Mouse (Mus musculus) midbrain, embryonic 15.5 days (tissue): Measurements from ENCODE around the gene Dnal1. TPM values are rescaled to one million over a fixed set of nuclear protein-coding genes. Genes with fewer than 3 reads are reported as not detected.
A peak's percentile ranks its signal among the peaks of the same experiment; 100 is the strongest.

ENCODE experiments used
- ATAC-seq: fragments of 200-750 bp; cut with Nextera tagmentation; replicated peaks from 2 replicates; pipeline ENCODE4 v1.8.0; 2017; ENCODE audit warnings: moderate TSS enrichment
- H3K27ac ChIP-seq: fragments of 300-500 bp; sonication (generic); 2 replicates; pipeline ENCODE4 v1.5.1; 2015; ENCODE audit warnings: mild to moderate bottlenecking, inconsistent platforms
- H3K27me3 ChIP-seq: fragments of 300-500 bp; sonication (generic); replicated peaks from 2 replicates; pipeline ENCODE4 v1.6.1; 2015; ENCODE audit warnings: inconsistent platforms
- H3K36me3 ChIP-seq: fragments of 300-500 bp; sonication (generic); replicated peaks from 2 replicates; pipeline ENCODE4 v1.6.1; 2015; ENCODE audit warnings: inconsistent platforms
- H3K4me1 ChIP-seq: fragments of 300-500 bp; sonication (generic); 2 replicates; pipeline ENCODE4 v1.6.1; 2015; ENCODE audit warnings: inconsistent platforms
- H3K4me2 ChIP-seq: fragments of 300-500 bp; sonication (generic); 2 replicates; pipeline ENCODE4 v1.6.1; 2015; ENCODE audit warnings: inconsistent platforms, mild to moderate bottlenecking, moderate library complexity
- H3K4me3 ChIP-seq: fragments of 300-500 bp; sonication (generic); 2 replicates; pipeline ENCODE4 v1.5.1; 2015; ENCODE audit warnings: mild to moderate bottlenecking, inconsistent platforms
- H3K9ac ChIP-seq: fragments of 300-500 bp; sonication (generic); 2 replicates; pipeline ENCODE4 v1.6.1; 2015; ENCODE audit warnings: mild to moderate bottlenecking, inconsistent platforms
- H3K9me3 ChIP-seq: fragments of 300-500 bp; sonication (generic); 2 replicates; pipeline ENCODE4 v1.6.1; 2016; ENCODE audit warnings: inconsistent platforms
- WGBS: fragments of 180-500 bp; shearing (Covaris S2); methylation state at CpG from one replicate; pipeline ENCODE4 v1.1.7; 2015; ENCODE audit warnings: mixed read lengths; 5-methylcytosine and 5-hydroxymethylcytosine counted together
- polyA plus RNA-seq: library from polyadenylated mRNA; unstranded; fragments of >200 nt; fragmentation: Nextera tagmentation; extraction: Ambion mirVana; gene quantifications from 2 replicates; pipeline ENCODE4 v1.2.1, GENCODE M21; 2015

Gene Dnal1
- polyA plus RNA-seq, 1 experiment from 2014 or later = 10.8 TPM

GRCm38 (mm10) chr12:84181999-84182398 lies 67.8 kb downstream of the Dnal1 start:
- H3K27ac ChIP-seq = no peak overlapping the region
- H3K4me3 ChIP-seq = no peak overlapping the region
- H3K36me3 ChIP-seq = no peaks in the 10 kb centered on the region
- peaks cover 35% of the 10 kb centered on the region for H3K4me1 ChIP-seq
- H3K9ac ChIP-seq = no peak overlapping the region
- ATAC-seq = no peak
- no peaks in the 10 kb centered on the region for H3K27me3 ChIP-seq
- 63% methylated on average over 6 of the region's 6 CpGs for WGBS
- no peak overlapping the region for H3K4me2 ChIP-seq
- no peaks in the 10 kb centered on the region for H3K9me3 ChIP-seq

DNA sequence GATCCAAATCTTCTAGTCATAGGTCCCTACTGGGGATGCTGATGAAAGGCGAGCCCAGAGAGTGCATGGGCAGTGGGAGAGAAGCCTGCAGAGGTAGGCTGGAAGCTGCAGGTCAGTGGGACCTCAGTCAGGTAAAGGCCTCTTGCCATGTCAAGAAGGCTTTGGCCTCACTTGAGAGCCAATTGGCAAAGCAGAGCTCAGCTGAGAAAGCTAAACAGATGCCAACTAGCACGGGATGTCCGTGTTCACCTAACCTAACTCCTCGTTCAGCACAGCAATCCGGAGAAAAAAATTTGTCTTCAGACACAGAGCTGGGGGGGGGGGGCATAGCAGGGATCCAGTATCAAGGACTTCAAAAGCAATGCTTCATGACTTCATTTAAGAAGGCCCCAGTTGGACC lies 70.8 kb downstream of the Dnal1 start:
- Histone ChIP-seq H3K9me3 (no peaks in the 10 kb centered on the region), H3K36me3 (no peaks in the 10 kb centered on the region), H3K27me3 (no peaks in the 10 kb centered on the region), H3K4me1 (peaks cover 43% of the 10 kb centered on the region), H3K27ac (no peak overlapping the region), H3K4me3 (no peak overlapping the region), H3K4me2 (no peak overlapping the region), H3K9ac (no peak overlapping the region)
- WGBS = 72% methylated on average over 5 of the region's 5 CpGs
- no peak for ATAC-seq

DNA sequence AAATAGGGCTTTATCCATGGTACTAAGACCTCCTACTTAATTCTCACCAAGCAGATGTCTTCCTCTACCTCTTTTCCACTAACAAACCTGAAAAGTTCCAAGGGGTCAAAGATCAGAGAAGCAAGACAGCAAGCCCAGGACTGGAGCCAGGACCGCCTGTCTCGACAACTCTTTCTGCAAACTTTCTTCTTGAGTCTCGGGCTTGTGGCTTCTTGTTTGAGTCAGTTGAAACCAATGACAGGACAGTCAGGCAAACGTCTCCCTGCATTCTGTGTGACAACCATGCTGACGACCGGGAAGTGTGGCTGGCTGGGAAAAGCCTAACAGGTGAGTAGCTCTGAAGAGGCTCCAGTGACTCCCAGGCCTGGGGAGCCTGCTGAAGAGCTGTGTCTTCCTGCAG lies 71.4 kb downstream of the Dnal1 start:
- 72% methylated on average over 6 of the region's 6 CpGs for WGBS

GRCm38 (mm10) chr12:84186536-84186935 lies 72.4 kb downstream of the Dnal1 start:
- H3K36me3 ChIP-seq = no peaks in the 10 kb centered on the region
- H3K9me3 ChIP-seq = no peaks in the 10 kb centered on the region
- H3K27ac ChIP-seq = 0 out of 2 replicates have a peak overlapping the region, but pooled peaks have one; percentile 20
- no peak for ATAC-seq
- H3K27me3 ChIP-seq = no peaks in the 10 kb centered on the region
- no peak overlapping the region for H3K9ac ChIP-seq
- WGBS = 54% methylated on average over 3 of the region's 3 CpGs
- no peak overlapping the region for H3K4me2 ChIP-seq
- peaks cover 42% of the 10 kb centered on the region for H3K4me1 ChIP-seq
- H3K4me3 ChIP-seq = no peak overlapping the region

More for the DNA sequence above, 71.4 kb downstream of the Dnal1 start:
- Histone ChIP-seq H3K36me3 (no peaks in the 10 kb centered on the region), H3K4me1 (peaks cover 42% of the 10 kb centered on the region), H3K27ac (no peak overlapping the region), H3K4me2 (no peak overlapping the region), H3K27me3 (no peaks in the 10 kb centered on the region), H3K9me3 (no peaks in the 10 kb centered on the region), H3K4me3 (no peak overlapping the region), H3K9ac (no peak overlapping the region)
- no peak for ATAC-seq

- H3K36me3 ChIP-seq = no peaks in the 10 kb centered on the region
- no peak overlapping the region for H3K9ac ChIP-seq
- no peak overlapping the region for H3K4me3 ChIP-seq
- H3K4me2 ChIP-seq = no peak overlapping the region
- 0 out of 2 replicates have a peak overlapping the region, but pooled peaks have one; percentile 20 for H3K27ac ChIP-seq
- no peaks in the 10 kb centered on the region for H3K27me3 ChIP-seq
- peaks cover 42% of the 10 kb centered on the region for H3K4me1 ChIP-seq
- H3K9me3 ChIP-seq = no peaks in the 10 kb centered on the region
- 71% methylated on average over 5 of the region's 5 CpGs for WGBS
- ATAC-seq = no peak
Observed at GRCm38 (mm10) chr12:84186950-84187349, 72.8 kb downstream of the Dnal1 start.

DNA sequence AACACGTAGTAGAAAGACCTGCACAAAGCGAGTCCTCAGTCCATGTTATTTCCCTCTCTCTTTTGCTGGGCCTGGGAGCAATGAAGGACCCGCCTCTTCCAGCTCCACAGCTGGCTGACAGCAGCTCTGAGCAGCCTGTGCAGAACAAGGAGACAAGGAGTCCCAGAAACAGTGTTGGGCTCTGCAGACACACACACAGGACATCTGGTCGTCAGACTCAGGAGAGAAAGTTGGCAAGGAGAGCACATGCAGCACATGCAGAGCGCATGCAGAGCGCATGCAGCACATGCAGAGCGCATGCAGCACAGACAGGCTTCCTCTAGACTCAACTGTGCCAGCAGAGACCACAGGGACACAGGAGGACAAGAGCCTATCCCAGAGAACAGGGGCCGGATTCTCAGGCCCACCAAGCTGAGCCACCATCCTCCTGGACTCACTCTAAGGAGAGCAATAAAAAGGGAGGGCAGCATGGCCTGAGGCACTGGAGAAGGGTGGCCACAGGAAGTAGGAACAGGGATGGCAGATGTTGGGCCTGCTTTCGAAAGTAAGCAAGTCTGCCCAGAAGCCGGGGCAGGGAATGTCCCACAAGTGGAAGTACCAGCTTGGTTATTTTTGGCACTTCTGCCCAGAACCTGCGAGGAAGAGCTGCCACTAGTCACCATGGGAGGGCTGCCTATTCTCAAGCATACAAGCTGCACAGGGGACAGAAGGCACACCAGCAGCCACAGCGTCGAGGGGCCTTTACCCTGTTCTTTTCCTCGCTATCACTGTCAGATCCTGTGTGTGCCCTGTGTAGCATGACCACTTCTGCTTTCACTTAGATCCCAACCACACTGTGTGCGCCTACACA lies 73.8 kb downstream of the Dnal1 start:
- Histone ChIP-seq H3K27ac (peak overlapping the region; percentile 6; the same call in 1 of the 2 replicates), H3K4me3 (no peak overlapping the region), H3K4me2 (no peak overlapping the region), H3K4me1 (peaks cover 49% of the 10 kb centered on the region), H3K27me3 (no peaks in the 10 kb centered on the region), H3K9ac (no peak overlapping the region), H3K9me3 (no peaks in the 10 kb centered on the region), H3K36me3 (no peaks in the 10 kb centered on the region)
- 77% methylated on average over 15 of the region's 15 CpGs for WGBS
- ATAC-seq = no peak

DNA sequence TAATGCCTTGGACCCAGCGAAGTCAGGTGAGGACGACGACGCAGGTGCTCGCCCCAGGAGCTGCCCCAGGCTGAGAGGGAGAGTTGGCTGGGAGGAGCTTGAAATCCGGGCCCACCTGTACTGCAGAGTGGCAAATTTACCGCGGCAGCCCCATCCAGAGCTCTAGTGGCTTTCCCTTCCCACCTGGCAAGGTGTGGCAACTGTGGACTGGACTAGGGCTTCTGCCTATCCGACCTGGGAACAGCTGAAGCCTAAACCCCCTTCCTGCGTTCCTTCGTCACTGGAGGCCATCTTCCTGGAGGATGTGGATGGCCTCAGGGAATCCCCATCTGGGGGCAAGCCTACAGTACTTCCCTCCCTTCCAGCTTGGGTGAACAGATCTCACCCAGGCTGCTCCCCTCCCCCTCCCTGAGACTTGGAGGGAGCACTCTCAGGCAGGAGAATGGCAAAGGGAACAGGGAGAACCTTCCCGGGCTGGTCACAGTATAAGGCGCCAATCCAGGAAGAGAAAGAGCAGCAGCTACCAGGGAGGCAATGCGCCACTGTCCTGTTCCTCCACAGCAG lies 74.8 kb downstream of the Dnal1 start:
- no peak for ATAC-seq
- no peaks in the 10 kb centered on the region for H3K27me3 ChIP-seq
- 66% methylated on average over 14 of the region's 14 CpGs for WGBS
- no peak overlapping the region for H3K27ac ChIP-seq
- H3K36me3 ChIP-seq = no peaks in the 10 kb centered on the region
- H3K4me2 ChIP-seq = no peak overlapping the region
- H3K9ac ChIP-seq = no peak overlapping the region
- peaks cover 49% of the 10 kb centered on the region for H3K4me1 ChIP-seq
- H3K9me3 ChIP-seq = no peaks in the 10 kb centered on the region
- H3K4me3 ChIP-seq = no peak overlapping the region

GRCm38 (mm10) chr12:84190151-84190820 lies 76.1 kb downstream of the Dnal1 start:
- H3K4me2 ChIP-seq = peak overlapping the region; percentile 10; the same call in 1 of the 2 replicates
- H3K4me3 ChIP-seq = 0 out of 2 replicates have a peak overlapping the region, but pooled peaks have one; percentile 0
- ATAC-seq = no peak
- H3K4me1 ChIP-seq = peaks cover 61% of the 10 kb centered on the region
- no peaks in the 10 kb centered on the region for H3K27me3 ChIP-seq
- no peak overlapping the region for H3K9ac ChIP-seq
- H3K9me3 ChIP-seq = no peaks in the 10 kb centered on the region
- no peak overlapping the region for H3K27ac ChIP-seq
- no peaks in the 10 kb centered on the region for H3K36me3 ChIP-seq
- 52% methylated on average over 14 of the region's 15 CpGs for WGBS

DNA sequence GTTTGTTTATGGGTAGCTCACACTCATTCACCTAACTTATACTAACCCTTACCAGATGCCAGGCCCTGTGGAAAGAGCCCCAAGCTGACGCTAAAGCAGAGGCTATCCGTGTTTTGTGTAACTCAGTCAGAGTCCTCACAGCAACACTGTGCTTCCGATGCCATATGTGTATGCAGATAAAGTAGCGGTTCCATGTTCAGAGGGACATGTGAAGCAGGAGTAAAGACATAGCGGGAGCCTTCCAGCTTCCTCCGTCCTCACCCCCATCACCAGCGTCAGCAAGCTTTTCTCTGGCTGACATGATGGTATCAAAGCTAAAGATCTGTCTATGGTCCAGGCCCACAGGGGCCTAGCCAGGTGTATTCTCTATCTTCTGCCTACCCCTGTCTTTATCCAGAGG lies 77.0 kb downstream of the Dnal1 start:
- H3K4me1 ChIP-seq = peaks cover 61% of the 10 kb centered on the region
- H3K27me3 ChIP-seq = no peaks in the 10 kb centered on the region
- no peaks in the 10 kb centered on the region for H3K36me3 ChIP-seq
- H3K4me2 ChIP-seq = peak overlapping the region; percentile 95; the same call in 1 of the 2 replicates
- no peak for ATAC-seq
- H3K4me3 ChIP-seq = 0 out of 2 replicates have a peak overlapping the region, but pooled peaks have one; percentile 0
- WGBS = 59% methylated on average over 7 of the region's 7 CpGs
- no peaks in the 10 kb centered on the region for H3K9me3 ChIP-seq
- H3K27ac ChIP-seq = no peak overlapping the region
- no peak overlapping the region for H3K9ac ChIP-seq

DNA sequence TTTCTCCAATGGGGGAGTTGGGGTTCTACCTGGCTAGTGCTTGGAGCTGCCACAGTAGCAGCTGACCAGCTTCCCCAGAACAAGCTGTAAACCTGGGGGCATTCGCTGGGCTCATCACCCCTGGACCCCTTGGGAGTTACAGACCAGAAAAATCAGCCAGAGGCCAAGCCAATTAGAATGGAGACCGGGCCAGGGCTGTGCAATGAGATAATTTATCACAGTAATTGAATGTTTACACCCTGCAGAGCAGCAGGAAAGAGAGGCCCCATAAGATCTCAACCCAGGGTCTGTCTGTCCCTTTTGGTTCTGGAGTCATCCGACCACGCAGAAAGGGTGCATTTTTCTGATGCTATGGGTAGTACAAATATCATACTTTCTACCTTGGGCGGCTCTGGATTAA lies 77.6 kb downstream of the Dnal1 start:
- WGBS = 25% methylated on average over 5 of the region's 5 CpGs
- Histone ChIP-seq H3K4me3 (peak overlapping the region; percentile 75), H3K27ac (no peak overlapping the region), H3K36me3 (no peaks in the 10 kb centered on the region), H3K27me3 (no peaks in the 10 kb centered on the region), H3K9me3 (no peaks in the 10 kb centered on the region), H3K9ac (peak overlapping the region; percentile 83; the same call in 1 of the 2 replicates), H3K4me2 (peak overlapping the region; percentile 95), H3K4me1 (peaks cover 61% of the 10 kb centered on the region)
- ATAC-seq = no peak

DNA sequence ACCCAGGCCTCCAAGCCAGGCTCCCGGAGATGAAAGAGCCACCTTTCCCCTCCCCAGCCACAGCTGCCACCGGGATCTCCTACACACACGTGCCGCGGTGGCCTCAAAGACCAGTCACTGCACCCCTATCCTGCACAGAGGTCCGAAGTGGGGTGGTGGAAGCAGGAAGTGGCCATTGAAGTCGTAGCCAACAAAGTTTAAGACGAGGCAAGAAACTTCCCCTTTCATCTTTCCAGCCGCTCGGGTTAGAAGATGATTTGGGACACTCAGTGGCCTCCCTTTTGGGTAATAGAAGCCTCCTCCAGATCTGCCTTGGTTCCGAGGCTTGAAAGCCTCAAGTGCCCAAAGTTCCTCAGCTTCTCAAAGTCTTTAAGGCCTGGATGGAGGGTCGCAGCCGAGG lies 78.1 kb downstream of the Dnal1 start:
- peak overlapping the region; percentile 95 for H3K4me2 ChIP-seq
- WGBS = 3% methylated on average over 13 of the region's 13 CpGs
- H3K4me3 ChIP-seq = peak overlapping the region; percentile 75
- H3K9me3 ChIP-seq = no peaks in the 10 kb centered on the region
- H3K27me3 ChIP-seq = no peaks in the 10 kb centered on the region
- H3K4me1 ChIP-seq = peaks cover 58% of the 10 kb centered on the region
- peak overlapping the region; percentile 87; the same call in 1 of the 2 replicates for H3K27ac ChIP-seq
- peak overlapping the region; percentile 83 for H3K9ac ChIP-seq
- ATAC-seq = no peak
- no peaks in the 10 kb centered on the region for H3K36me3 ChIP-seq
